Mouse (Mus musculus): ENCODE measurements around the gene Sparc.

- TF ChIP-seq POLR2A (IDR thresholded peaks at IDR 0.05; ENCODE audit: insufficient read depth, low read length) (no peak), CTCF (IDR thresholded peaks at IDR 0.05; ENCODE audit: low read depth, low read length) (no peak)
Observed at GRCm38 (mm10) chr11:55380908-55381307, 42.1 kb downstream of the Sparc start.
